Mouse (Mus musculus) heart, postnatal 36 days (tissue): Measurements from ENCODE around the gene Otop3. TPM values are rescaled to one million over a fixed set of nuclear protein-coding genes. Genes with fewer than 3 reads are reported as not detected.
"Not testable (repeated sequence)": the region's sequence is repeated elsewhere in the genome, so short reads cannot be mapped to it uniquely, and the experiment has no call there.

Experiments used
- DNase-seq, 2 experiments: peaks; one replicate each; pipeline ENCODE4 v3.0.0; 2021 to 2022
- intact Hi-C: fragments of 180-260 bp; cut with DNase I; formaldehyde crosslinking; loops from one replicate; pipeline ENCODE4 v1.15.1; 2025
- total RNA-seq, 2 experiments: library from RNA; stranded (reverse); gene quantifications; 2 replicates each; pipeline ENCODE4 v1.2.3; 2021

Otop3 gene
- total RNA-seq, 2 experiments from 2014 or later: not detected

GRCm38 (mm10) chr11:115384587-115384986 lies 50.1 kb downstream of the Otop3 start:
- DNase-seq: no peak
- intact Hi-C loops: no loop called here

GRCm38 (mm10) chr11:115386859-115387258 lies 52.3 kb downstream of the Otop3 start:
- DNase-seq, intact Hi-C loops: not testable (repeated sequence)

- intact Hi-C loops: no loop called here
- DNase-seq: no peak
Observed at GRCm38 (mm10) chr11:115391358-115391757, 56.8 kb downstream of the Otop3 start.

- no peak for DNase-seq
- intact Hi-C loops: no loop called here
Observed at GRCm38 (mm10) chr11:115393721-115394325, 59.3 kb downstream of the Otop3 start.

Other genes with a start within 250 kb of the Otop3 start
- under 1 TPM; 0.54 to 0.72 TPM for gene Rab37, start 243.3 kb upstream of the Otop3 start, total RNA-seq
- gene Cd300lf, start 200.7 kb upstream of the Otop3 start, total RNA-seq: under 1 TPM; 0.08 to 0.33 TPM
- 10 to 100 TPM in 1 of 2 experiments, 1 to 10 TPM in 1; 9.9 to 10.5 TPM for gene Slc9a3r1, start 171.4 kb upstream of the Otop3 start, total RNA-seq
- 10 to 100 TPM; 10.4 to 12.5 TPM for gene Tmem104, start 147.2 kb upstream of the Otop3 start, total RNA-seq
- gene Nat9, start 146.9 kb upstream of the Otop3 start, total RNA-seq: 10 to 100 TPM; 19.8 to 28.0 TPM
- gene Grin2c, start 67.5 kb upstream of the Otop3 start, total RNA-seq: under 1 TPM; 0.11 to 0.25 TPM
- 1 to 10 TPM; 9.5 to 9.7 TPM for gene Fdxr, start 57.7 kb upstream of the Otop3 start, total RNA-seq
- gene Fads6, start 37.1 kb upstream of the Otop3 start, total RNA-seq: 1 to 10 TPM; 1.2 TPM
- gene Otop2, start 27.6 kb upstream of the Otop3 start, total RNA-seq: not detected
- gene Ush1g, start 12.7 kb upstream of the Otop3 start, total RNA-seq: under 1 TPM in 1 of 2 experiments, not detected in 1; 0.14 TPM
- gene Hid1, start 33.0 kb downstream of the Otop3 start, total RNA-seq: 1 to 10 TPM; 4.2 to 4.8 TPM
- gene Cdr2l, start 47.2 kb downstream of the Otop3 start, total RNA-seq: 1 to 10 TPM; 5.8 to 5.9 TPM
- gene Mrpl58, start 69.0 kb downstream of the Otop3 start, total RNA-seq: 100 to 1,000 TPM; 134 to 149 TPM
- 1,000 to 10,000 TPM; 2,281 to 2,357 TPM for gene Atp5h, start 85.2 kb downstream of the Otop3 start, total RNA-seq
- gene Kctd2, start 85.4 kb downstream of the Otop3 start, total RNA-seq: 10 to 100 TPM; 27.9 to 28.3 TPM
- not detected for gene Trim80, start 105.8 kb downstream of the Otop3 start, total RNA-seq
- not detected for gene Slc16a5, start 127.7 kb downstream of the Otop3 start, total RNA-seq
- 1 to 10 TPM; 1.5 to 2.4 TPM for gene Armc7, start 140.9 kb downstream of the Otop3 start, total RNA-seq
- 10 to 100 TPM; 13.1 to 14.2 TPM for gene Nt5c, start 157.1 kb downstream of the Otop3 start, total RNA-seq
- gene Jpt1, start 179.7 kb downstream of the Otop3 start, total RNA-seq: 100 to 1,000 TPM; 124 to 143 TPM
- gene Sumo2, start 201.5 kb downstream of the Otop3 start, total RNA-seq: 100 to 1,000 TPM; 165 to 185 TPM
- gene Nup85, start 229.7 kb downstream of the Otop3 start, total RNA-seq: 10 to 100 TPM; 23.5 to 23.8 TPM